Mouse (Mus musculus) limb, embryonic 14.5 days (tissue): ENCODE results near the gene Gnaq. TPM values are rescaled to one million over a fixed set of nuclear protein-coding genes. Genes with fewer than 3 reads are reported as not detected.

Source experiments
- ATAC-seq: fragments of 200-750 bp; cut with Nextera tagmentation; 2 replicates; pipeline ENCODE4 v1.8.0; 2017; ENCODE audit warnings: low read depth, moderate number of reproducible peaks, moderate TSS enrichment; ENCODE audit not compliant: low FRiP score
- DNase-seq: peaks from one replicate; pipeline ENCODE4 v3.0.0-alpha.2; 2015; ENCODE audit warnings: low spot score
- H3K27ac ChIP-seq: fragments of 300-500 bp; sonication (generic); replicated peaks from 2 replicates; pipeline ENCODE4 v1.5.1; 2014; ENCODE audit warnings: low read depth, mild to moderate bottlenecking, low read length, moderate library complexity, mixed read lengths
- H3K27me3 ChIP-seq: fragments of 300-500 bp; sonication (generic); 2 replicates; pipeline ENCODE4 v1.6.1; 2014; ENCODE audit warnings: low read length, mixed read lengths; ENCODE audit not compliant: control insufficient read depth, insufficient read depth
- H3K36me3 ChIP-seq: fragments of 300-500 bp; sonication (generic); 2 replicates; pipeline ENCODE4 v1.6.1; 2014; ENCODE audit warnings: mild to moderate bottlenecking, low read length, moderate library complexity, mixed read lengths; ENCODE audit not compliant: control insufficient read depth, insufficient read depth
- H3K4me1 ChIP-seq: fragments of 300-500 bp; sonication (generic); 2 replicates; pipeline ENCODE4 v1.6.1; 2014; ENCODE audit warnings: antibody characterized with exemption, low read length, mixed read lengths; ENCODE audit not compliant: control insufficient read depth, insufficient read depth
- H3K4me2 ChIP-seq: fragments of 300-500 bp; sonication (generic); replicated peaks from 2 replicates; pipeline ENCODE4 v1.6.1; 2014; ENCODE audit warnings: low read depth, mild to moderate bottlenecking, low read length, moderate library complexity; ENCODE audit not compliant: severe bottlenecking
- H3K4me3 ChIP-seq: fragments of 300-500 bp; sonication (generic); replicated peaks from 2 replicates; pipeline ENCODE4 v1.5.1; 2014; ENCODE audit warnings: low read length
- H3K9ac ChIP-seq: fragments of 300-500 bp; sonication (generic); 2 replicates; pipeline ENCODE4 v1.6.1; 2014; ENCODE audit warnings: mild to moderate bottlenecking, low read depth, low read length, moderate library complexity; ENCODE audit not compliant: severe bottlenecking
- H3K9me3 ChIP-seq: fragments of 300-500 bp; sonication (generic); 2 replicates; pipeline ENCODE4 v1.6.1; 2016; ENCODE audit warnings: low read length; ENCODE audit not compliant: control insufficient read depth
- POLR2A ChIP-seq: fragments of 200-500 bp; IDR thresholded peaks from 2 replicates; pipeline ENCODE4 v1.8.0; 2012; ENCODE audit warnings: inconsistent platforms, mild to moderate bottlenecking, moderate library complexity, borderline replicate concordance; ENCODE audit not compliant: insufficient read depth, insufficient read length; ENCODE audit errors: extremely low read depth
- WGBS: fragments of 180-500 bp; shearing (Covaris S2); extraction: QIAGEN DNeasy Blood & Tissue Kit; methylation state at CpG from one replicate; pipeline ENCODE4 v1.1.7; 2014; 5-methylcytosine and 5-hydroxymethylcytosine counted together
- polyA plus RNA-seq, 2 experiments: library from polyadenylated mRNA; depleted of rRNA in 1 of 2; stranded (reverse) in 1 of 2; unstranded in 1 of 2; fragments of >200 nt; fragmentation: Nextera tagmentation in 1 of 2; extraction: Ambion mirVana in 1 of 2; gene quantifications; 2 replicates each; pipeline versions ENCODE4 v1.2.1 to v1.2.3; 2012 to 2014

The Gnaq gene
- polyA plus RNA-seq, 2 experiments: 16.6 to 23.4 TPM

GRCm38 (mm10) chr19:16258766-16259355 is 126.2 kb downstream of the Gnaq start:
- TF ChIP-seq POLR2A: no peak
- Histone ChIP-seq H3K4me2 (no peak overlapping the region), H3K27me3 (no peaks in the 10 kb centered on the region), H3K4me1 (peaks cover 12% of the 10 kb centered on the region), H3K36me3 (peaks cover 3% of the 10 kb centered on the region; the same call in 1 of the 2 replicates), H3K4me3 (no peak overlapping the region), H3K27ac (no peak overlapping the region), H3K9ac (no peak overlapping the region), H3K9me3 (no peaks in the 10 kb centered on the region)
- ATAC-seq: no peak
- no peak for DNase-seq

- ATAC-seq: no peak
- peaks cover 12% of the 10 kb centered on the region for H3K4me1 ChIP-seq
- H3K27ac ChIP-seq: no peak overlapping the region
- no peak overlapping the region for H3K4me3 ChIP-seq
- H3K9me3 ChIP-seq: no peaks in the 10 kb centered on the region
- WGBS: 81% methylated on average over 6 of the region's 6 CpGs
- no peak for DNase-seq
- no peak overlapping the region for H3K4me2 ChIP-seq
- peaks cover 3% of the 10 kb centered on the region; the same call in 1 of the 2 replicates for H3K36me3 ChIP-seq
- no peak overlapping the region for H3K9ac ChIP-seq
- no peaks in the 10 kb centered on the region for H3K27me3 ChIP-seq
- TF ChIP-seq POLR2A: no peak
These were observed 127.3 kb downstream of the Gnaq start for GRCm38 (mm10) chr19:16259786-16260434.

- H3K4me2 ChIP-seq: no peak overlapping the region
- DNase-seq: no peak
- ATAC-seq: no peak
- no peaks in the 10 kb centered on the region for H3K27me3 ChIP-seq
- H3K9ac ChIP-seq: no peak overlapping the region
- peaks cover 3% of the 10 kb centered on the region; the same call in 1 of the 2 replicates for H3K36me3 ChIP-seq
- TF ChIP-seq POLR2A: no peak
- peaks cover 12% of the 10 kb centered on the region for H3K4me1 ChIP-seq
- H3K4me3 ChIP-seq: no peak overlapping the region
- WGBS: 77% methylated on average over 2 of the region's 2 CpGs
- H3K27ac ChIP-seq: no peak overlapping the region
- no peaks in the 10 kb centered on the region for H3K9me3 ChIP-seq
These were observed 127.8 kb downstream of the Gnaq start for GRCm38 (mm10) chr19:16260435-16260832.

- Histone ChIP-seq H3K9me3 (no peaks in the 10 kb centered on the region), H3K27me3 (no peaks in the 10 kb centered on the region), H3K4me3 (no peak overlapping the region), H3K4me1 (peaks cover 12% of the 10 kb centered on the region), H3K4me2 (no peak overlapping the region), H3K9ac (no peak overlapping the region), H3K36me3 (peaks cover 3% of the 10 kb centered on the region; the same call in 1 of the 2 replicates), H3K27ac (no peak overlapping the region)
- DNase-seq (no peak), ATAC-seq (no peak)
- no peak for TF ChIP-seq POLR2A
- 88% methylated on average over 1 of the region's 1 CpGs for WGBS
These were observed 128.3 kb downstream of the Gnaq start for GRCm38 (mm10) chr19:16260973-16261372.

GRCm38 (mm10) chr19:16261631-16262030 is 129.0 kb downstream of the Gnaq start:
- no peak for DNase-seq
- peaks cover 12% of the 10 kb centered on the region for H3K4me1 ChIP-seq
- no peak for ATAC-seq
- no peak overlapping the region for H3K4me3 ChIP-seq
- H3K36me3 ChIP-seq: peaks cover 3% of the 10 kb centered on the region; the same call in 1 of the 2 replicates
- WGBS: 92% methylated on average over 6 of the region's 6 CpGs
- no peak overlapping the region for H3K4me2 ChIP-seq
- no peaks in the 10 kb centered on the region for H3K27me3 ChIP-seq
- no peak for TF ChIP-seq POLR2A
- no peaks in the 10 kb centered on the region for H3K9me3 ChIP-seq
- H3K9ac ChIP-seq: no peak overlapping the region
- no peak overlapping the region for H3K27ac ChIP-seq
